Mouse (Mus musculus) brown adipose tissue, adult 24 weeks (tissue): ENCODE results near the gene Nanos2. TPM values are rescaled to one million over a fixed set of nuclear protein-coding genes. Genes with fewer than 3 reads are reported as not detected.
A peak's percentile ranks its signal among the peaks of the same experiment; 100 is the strongest.

Source experiments
- H3K27ac ChIP-seq: fragments of 200-500 bp; replicated peaks from 2 replicates; pipeline ENCODE4 v1.5.1; 2012; ENCODE audit warnings: low read depth, mild to moderate bottlenecking, low read length
- H3K4me1 ChIP-seq: fragments of 200-500 bp; 2 replicates; pipeline ENCODE4 v1.6.1; 2012; ENCODE audit warnings: low read length, mixed read lengths; ENCODE audit not compliant: control insufficient read depth, insufficient read depth, insufficient read length
- H3K4me3 ChIP-seq: fragments of 200-500 bp; 2 replicates; pipeline ENCODE4 v1.5.1; 2012; ENCODE audit warnings: low read depth, mild to moderate bottlenecking, low read length, moderate library complexity; ENCODE audit not compliant: insufficient read depth
- polyA plus RNA-seq: library from polyadenylated mRNA; stranded (reverse); fragments of >200 nt; gene quantifications from 2 replicates; pipeline ENCODE4 v1.2.4, GENCODE M21; 2012; ENCODE audit not compliant: missing spikeins, insufficient read depth, insufficient read length

Gene Nanos2
- polyA plus RNA-seq, 1 experiment = not detected

DNA sequence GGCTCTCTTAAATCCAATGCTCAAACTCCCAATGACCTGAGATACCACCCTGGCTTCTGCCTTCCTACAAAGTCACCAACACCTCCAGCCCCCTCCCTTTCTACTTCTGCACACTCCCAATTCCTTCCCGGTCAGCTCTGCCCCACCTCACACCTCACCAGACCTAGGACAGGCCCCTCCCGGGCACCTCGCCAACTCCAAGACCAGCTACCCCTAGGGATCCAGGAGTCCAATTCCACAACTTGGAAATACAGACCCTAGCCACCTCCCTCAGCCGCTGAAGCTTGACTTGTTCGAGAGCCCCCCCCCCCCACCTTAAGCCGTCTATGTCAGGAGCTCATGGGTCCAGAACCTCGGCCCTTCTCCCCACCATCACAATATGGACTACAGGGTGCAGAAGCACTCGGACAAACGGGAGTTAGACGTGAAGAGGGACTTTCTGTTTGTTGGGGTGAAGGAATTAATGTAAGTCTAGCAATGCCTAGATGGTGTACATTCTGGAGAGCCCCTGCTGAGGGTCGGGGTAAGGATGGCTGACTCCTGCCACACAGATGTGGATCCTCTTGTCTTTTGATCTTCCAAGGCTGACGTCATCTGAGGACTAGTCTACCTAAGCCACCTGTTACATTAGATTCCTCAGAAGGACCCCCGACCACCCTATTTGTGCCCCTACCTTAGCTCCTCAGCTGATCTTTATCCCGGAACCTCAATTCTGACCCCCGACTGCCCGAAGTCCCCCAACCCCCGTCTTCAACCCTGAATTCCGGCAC, 35.2 kb downstream of the Nanos2 start:
- Histone ChIP-seq H3K4me1 (no peaks in the 10 kb centered on the region; the same call in 1 of the 2 replicates), H3K27ac (no peak overlapping the region), H3K4me3 (no peak overlapping the region)

DNA sequence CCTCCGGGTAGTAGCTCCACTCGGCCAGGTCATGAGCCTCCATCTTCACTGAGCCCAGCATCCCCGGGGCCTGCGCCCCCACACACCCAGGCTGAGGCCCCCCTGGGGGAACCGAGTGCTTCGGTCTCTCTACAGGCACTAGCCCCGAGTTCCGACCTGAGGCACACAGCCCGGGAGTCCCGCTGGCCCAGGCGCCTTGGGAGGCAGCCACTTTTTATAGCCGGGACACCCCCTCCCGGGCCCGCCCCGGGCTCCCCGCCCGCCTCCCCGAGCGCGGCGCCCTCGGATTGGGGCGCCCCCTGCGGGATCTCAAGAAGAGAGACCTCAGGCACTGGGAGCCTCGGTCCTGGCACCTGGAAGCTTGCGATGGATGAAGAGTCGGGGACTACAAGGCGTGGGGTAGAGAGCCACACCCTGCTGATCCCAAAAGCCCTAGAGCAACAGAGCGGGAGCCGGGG, 36.2 kb downstream of the Nanos2 start, which contains the start of gene Foxa3:
Gene Foxa3, minus strand, starts transcription at position 182 of the 458 bp plus-strand sequence.
- peak within 1 kb of the TSS; percentile 30; the same call in 1 of the 2 replicates for H3K4me3 ChIP-seq
- no peak within 1 kb of the TSS for H3K27ac ChIP-seq
- peaks cover 2% of the 10 kb centered on the region; the same call in 1 of the 2 replicates for H3K4me1 ChIP-seq

DNA sequence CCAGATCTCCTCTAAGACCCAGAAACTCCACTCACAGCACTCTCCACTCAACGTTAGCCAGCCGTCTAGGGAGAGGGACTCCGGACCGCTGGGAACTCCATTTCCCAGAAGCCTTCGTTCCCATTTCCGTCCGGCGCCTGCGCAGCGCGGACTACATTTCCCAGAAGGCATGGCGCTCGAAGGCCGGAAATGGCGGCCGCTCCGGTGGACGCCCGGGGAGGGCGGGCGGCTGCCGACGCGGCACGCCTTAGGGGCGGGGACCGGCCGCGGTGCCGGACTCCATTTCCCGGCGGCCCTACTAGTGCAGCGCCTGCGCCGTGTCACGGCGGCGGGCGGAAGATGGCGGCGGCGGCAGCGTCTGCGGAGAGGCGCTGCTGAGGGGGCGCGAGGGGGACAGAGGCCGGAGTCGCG, 36.9 kb downstream of the Nanos2 start, which contains the start of gene Sympk:
Gene Sympk, plus strand, starts transcription at position 282 of the 411 bp plus-strand sequence.
- H3K4me3 ChIP-seq = peak within 1 kb of the TSS; percentile 91
- H3K27ac ChIP-seq = no peak within 1 kb of the TSS

DNA sequence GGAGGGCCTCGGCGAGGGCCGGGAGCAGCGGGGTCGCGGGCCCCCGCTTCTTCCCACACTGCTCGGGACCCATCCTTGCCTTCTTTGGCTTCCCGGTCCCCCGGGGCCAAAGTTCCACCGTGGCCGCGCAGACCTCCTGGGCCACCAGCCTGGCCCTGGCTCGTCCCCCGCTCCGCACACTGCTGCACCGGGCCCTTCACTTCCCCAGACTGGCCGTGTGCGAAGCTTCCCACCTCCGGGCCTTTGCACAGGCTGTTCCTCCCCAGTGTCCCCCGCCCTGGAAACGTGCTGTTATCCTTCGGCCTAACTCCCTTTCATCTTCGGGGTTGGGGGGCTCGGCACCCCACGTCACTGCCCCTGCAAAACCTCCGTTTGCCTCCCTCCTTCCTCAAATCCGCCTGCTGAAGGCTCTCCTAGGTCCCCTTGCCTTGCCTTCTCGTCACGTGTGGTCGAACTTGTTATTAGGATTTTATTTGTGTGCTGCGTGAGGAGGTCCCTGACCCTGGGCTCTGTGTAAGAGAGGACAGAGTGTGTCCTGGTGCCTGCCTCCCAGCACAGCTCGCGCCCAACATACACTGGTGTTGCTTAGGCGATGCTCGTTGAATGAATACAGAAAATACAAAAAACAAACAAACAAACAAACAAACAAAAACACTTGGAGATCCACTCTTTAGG, 37.5 kb downstream of the Nanos2 start:
- Histone ChIP-seq H3K4me3 (peak overlapping the region; percentile 91), H3K27ac (no peak overlapping the region), H3K4me1 (peaks cover 2% of the 10 kb centered on the region; the same call in 1 of the 2 replicates)

More for the DNA sequence above, 36.9 kb downstream of the Nanos2 start, which contains the start of gene Sympk:
- H3K4me1 ChIP-seq = peaks cover 2% of the 10 kb centered on the region; the same call in 1 of the 2 replicates

DNA sequence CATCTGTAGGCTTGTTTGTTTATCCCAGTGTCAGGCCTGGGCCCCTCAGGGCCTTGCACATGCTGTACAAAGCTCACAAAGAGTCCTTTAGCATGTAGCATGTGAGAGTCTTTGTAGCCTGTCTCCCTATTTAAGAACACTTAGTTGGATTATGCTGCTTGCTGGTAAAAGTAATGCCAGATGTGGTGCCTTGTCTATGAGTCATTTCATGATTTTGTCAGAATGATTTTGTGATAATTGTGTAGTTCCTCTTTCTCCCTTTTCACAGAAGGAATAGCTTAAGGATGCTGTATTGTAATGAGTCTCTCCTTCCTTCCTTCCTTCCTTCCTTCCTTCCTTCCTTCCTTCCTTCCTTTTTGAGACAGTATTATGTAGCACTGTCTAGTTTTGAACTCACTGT, 40.9 kb downstream of the Nanos2 start:
- H3K27ac ChIP-seq = no peak overlapping the region
- peaks cover 2% of the 10 kb centered on the region; the same call in 1 of the 2 replicates for H3K4me1 ChIP-seq
- H3K4me3 ChIP-seq = no peak overlapping the region

DNA sequence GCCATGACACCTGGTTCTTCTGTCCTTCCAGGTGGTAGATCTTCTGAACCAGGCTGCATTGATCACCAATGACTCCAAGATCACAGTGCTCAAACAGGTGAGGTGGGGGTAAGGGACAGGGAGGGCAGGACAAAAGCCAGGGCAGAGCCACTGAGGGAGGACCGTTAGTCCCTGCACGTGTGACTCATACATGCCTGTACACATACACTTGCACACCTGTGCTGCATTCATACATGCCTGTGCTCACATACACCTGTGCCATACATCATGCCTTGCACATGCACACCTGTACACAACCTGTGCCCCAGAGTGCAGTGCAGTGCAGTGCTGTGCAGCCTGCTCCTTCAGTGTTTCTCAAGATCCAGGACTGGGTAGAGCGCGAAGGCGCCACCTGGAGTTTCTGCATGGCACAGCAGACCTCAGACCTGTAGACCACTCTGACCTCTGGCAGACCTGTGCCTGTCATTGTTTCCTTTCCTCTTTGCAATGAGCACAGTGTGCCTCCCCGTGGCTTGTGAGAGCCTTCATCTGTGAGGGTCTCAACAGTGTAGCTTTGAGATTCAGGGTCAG, 42.0 kb downstream of the Nanos2 start:
- H3K4me1 ChIP-seq = peaks cover 2% of the 10 kb centered on the region; the same call in 1 of the 2 replicates
- H3K27ac ChIP-seq = no peak overlapping the region
- no peak overlapping the region for H3K4me3 ChIP-seq

DNA sequence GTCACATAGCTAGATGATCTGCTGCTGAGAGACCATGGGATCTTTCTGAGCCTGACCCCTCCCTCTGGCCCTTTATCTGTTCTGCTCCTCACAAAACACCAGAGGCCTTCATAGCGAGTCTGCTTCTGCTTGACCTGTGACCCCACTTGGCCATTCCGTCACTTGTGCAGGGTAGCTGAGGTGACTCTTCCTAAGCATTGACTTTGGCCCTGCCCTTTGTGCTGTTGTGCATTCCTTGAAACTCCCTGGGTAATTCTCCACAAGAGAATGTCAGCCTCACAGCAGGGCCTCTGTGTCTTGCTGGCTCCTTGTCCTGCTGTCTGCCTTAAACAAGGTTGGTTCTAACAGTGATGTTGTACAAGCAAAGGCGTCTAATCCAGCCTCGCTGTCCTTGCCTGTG, 44.4 kb downstream of the Nanos2 start:
- peak overlapping the region; percentile 73 for H3K27ac ChIP-seq
- 0 out of 2 replicates have a peak, but pooled peaks cover 2% of the 10 kb centered on the region for H3K4me1 ChIP-seq

More for the DNA sequence above, 44.4 kb downstream of the Nanos2 start:
- no peak overlapping the region for H3K4me3 ChIP-seq

Other genes starting within 250 kb of the Nanos2 start
- not detected in 2 replicates for gene Psg19, start 188.9 kb upstream of the Nanos2 start, polyA plus RNA-seq
- not detected in 2 replicates for gene Psg17, start 165.8 kb upstream of the Nanos2 start, polyA plus RNA-seq
- gene Mill2, start 147.4 kb upstream of the Nanos2 start, polyA plus RNA-seq = 1.6 and 2.0 TPM in 2 replicates
- 2.0 and 2.8 TPM in 2 replicates for gene Pglyrp1, start 116.1 kb upstream of the Nanos2 start, polyA plus RNA-seq
- 4.4 and 6.3 TPM in 2 replicates for gene Ccdc61, start 77.0 kb upstream of the Nanos2 start, polyA plus RNA-seq
- gene Nova2, start 61.5 kb upstream of the Nanos2 start, polyA plus RNA-seq = 1.1 and 1.6 TPM in 2 replicates
- 2.7 and 6.0 TPM in 2 replicates for gene Mypop, start 3.8 kb downstream of the Nanos2 start, polyA plus RNA-seq
- 7.9 and 11.4 TPM in 2 replicates for gene Irf2bp1, start 16.6 kb downstream of the Nanos2 start, polyA plus RNA-seq
- not detected in 2 replicates for gene Foxa3, start 36.1 kb downstream of the Nanos2 start, polyA plus RNA-seq
- gene Sympk, start 37.0 kb downstream of the Nanos2 start, polyA plus RNA-seq = 28.1 and 42.9 TPM in 2 replicates
- not detected in 2 replicates for gene Rsph6a, start 67.3 kb downstream of the Nanos2 start, polyA plus RNA-seq
- 9.6 and 12.0 TPM in 2 replicates for gene Dmwd, start 88.8 kb downstream of the Nanos2 start, polyA plus RNA-seq
- 50.7 and 72.5 TPM in 2 replicates for gene Dmpk, start 96.4 kb downstream of the Nanos2 start, polyA plus RNA-seq
- 6.2 and 7.1 TPM in 2 replicates for gene Six5, start 107.2 kb downstream of the Nanos2 start, polyA plus RNA-seq
- gene Gm4969, start 131.0 kb downstream of the Nanos2 start, polyA plus RNA-seq = not detected in 2 replicates
- gene Fbxo46, start 132.5 kb downstream of the Nanos2 start, polyA plus RNA-seq = 1.7 and 3.3 TPM in 2 replicates
- gene Qpctl, start 161.9 kb downstream of the Nanos2 start, polyA plus RNA-seq = 7.5 and 9.1 TPM in 2 replicates
- gene Snrpd2, start 162.3 kb downstream of the Nanos2 start, polyA plus RNA-seq = 30.3 and 42.2 TPM in 2 replicates
- gene Gipr, start 178.7 kb downstream of the Nanos2 start, polyA plus RNA-seq = 0.44 TPM in 1 of 2 replicates, not detected in the other
- 7.7 and 9.2 TPM in 2 replicates for gene Eml2, start 189.0 kb downstream of the Nanos2 start, polyA plus RNA-seq
- gene Gpr4, start 225.1 kb downstream of the Nanos2 start, polyA plus RNA-seq = 3.8 and 4.7 TPM in 2 replicates
- gene Opa3, start 240.9 kb downstream of the Nanos2 start, polyA plus RNA-seq = 28.9 and 29.2 TPM in 2 replicates